Mouse (Mus musculus): ENCODE measurements around the gene Sell. TPM values are rescaled to one million over a fixed set of nuclear protein-coding genes. Genes with fewer than 3 reads are reported as not detected.

The Sell gene
- polyA plus RNA-seq, 1 experiment from 2014 or later = 0.08 TPM

DNA sequence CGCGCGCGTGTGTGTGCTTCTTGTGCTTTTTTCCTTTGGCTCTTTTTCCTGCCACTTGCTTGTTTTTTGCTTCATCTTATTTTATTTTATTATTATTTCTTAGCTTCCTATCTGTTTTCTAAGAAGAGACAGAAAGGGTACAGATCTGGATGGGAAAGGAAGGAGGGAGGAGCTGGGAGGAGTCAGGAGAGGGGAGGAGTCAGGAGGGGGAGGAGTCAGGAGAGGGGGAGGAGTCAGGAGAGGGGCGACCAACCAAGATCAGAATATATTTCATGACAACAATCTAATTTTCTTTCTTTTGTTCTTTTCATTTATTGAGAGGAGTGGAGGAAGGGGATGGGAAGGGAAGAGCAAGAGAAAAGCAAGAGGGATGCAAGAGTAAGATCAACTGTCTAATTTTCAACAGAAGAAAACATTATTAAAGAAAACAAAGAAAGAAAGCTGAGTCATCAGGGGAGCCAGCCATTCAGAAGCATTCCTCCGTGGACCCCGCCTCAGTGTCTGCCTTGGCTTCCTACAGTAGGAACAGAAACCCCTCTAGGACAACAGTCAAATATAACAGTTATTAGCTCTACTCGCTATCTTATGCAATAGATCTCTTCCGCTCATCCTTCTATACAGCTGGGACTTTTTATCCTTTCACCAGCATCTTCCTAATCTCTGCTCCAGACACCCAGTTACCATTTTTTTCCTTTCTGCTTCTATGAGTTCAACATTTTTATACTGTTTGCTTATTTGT, 49.0 kb downstream of the Sell start:
- no peak overlapping the region for H3K4me3 ChIP-seq (ENCODE audit: low read depth, low read length)

DNA sequence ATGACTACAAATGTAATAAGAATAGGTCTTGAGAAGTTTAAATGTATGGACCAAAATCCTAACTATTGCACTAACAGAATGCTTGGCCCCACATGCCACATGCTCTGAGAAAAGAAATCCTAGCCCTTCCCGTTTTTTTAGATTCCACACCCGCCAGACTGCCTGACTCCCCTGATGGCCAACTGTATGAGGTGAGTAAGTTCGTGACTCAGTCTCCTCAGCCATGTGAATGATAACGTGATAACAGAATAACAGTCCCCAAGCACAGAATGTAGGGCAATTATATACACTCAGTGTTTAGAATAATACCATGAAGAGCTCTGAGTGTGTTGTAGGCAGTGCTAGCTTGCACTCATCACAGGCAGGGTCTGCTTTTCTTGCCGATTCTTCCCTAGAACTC, 52.5 kb downstream of the Sell start:
- DNase-seq (ENCODE audit: low spot score) (no peak), ATAC-seq (ENCODE audit: low FRiP score, low TSS enrichment) (no peak)
- 76% methylated on average over 5 of the region's 5 CpGs for WGBS
- Histone ChIP-seq H3K4me1 (replicated peaks; ENCODE audit: control insufficient read depth, insufficient read depth) (no peaks in the 10 kb centered on the region), H3K36me3 (ENCODE audit: control insufficient read depth, insufficient read depth, low read length) (no peaks in the 10 kb centered on the region), H3K4me2 (replicated peaks; ENCODE audit: low read depth) (no peak overlapping the region), H3K9ac (ENCODE audit: low read length) (no peak overlapping the region), H3K27me3 (ENCODE audit: control insufficient read depth, insufficient read depth, low read length) (no peaks in the 10 kb centered on the region), H3K4me3 (ENCODE audit: low read depth, low read length) (no peak overlapping the region), H3K27ac (replicated peaks) (no peak overlapping the region), H3K9me3 (ENCODE audit: control insufficient read depth, low read length) (no peaks in the 10 kb centered on the region)
- TF ChIP-seq CTCF (IDR thresholded peaks at IDR 0.05; ENCODE audit: low read depth) = no peak
- TF ChIP-seq EP300 (optimal IDR thresholded peaks at IDR 0.05) = no peak

More for the DNA sequence above, 49.0 kb downstream of the Sell start:
- ATAC-seq (ENCODE audit: low FRiP score, low TSS enrichment) = no peak
- H3K27me3 ChIP-seq (ENCODE audit: control insufficient read depth, insufficient read depth, low read length) = no peaks in the 10 kb centered on the region
- no peak overlapping the region for H3K27ac ChIP-seq (replicated peaks)
- H3K4me1 ChIP-seq (replicated peaks; ENCODE audit: control insufficient read depth, insufficient read depth) = no peaks in the 10 kb centered on the region
- no peak for DNase-seq (ENCODE audit: low spot score)
- H3K36me3 ChIP-seq (ENCODE audit: control insufficient read depth, insufficient read depth, low read length) = no peaks in the 10 kb centered on the region
- H3K9ac ChIP-seq (ENCODE audit: low read length) = no peak overlapping the region
- no peak overlapping the region for H3K4me2 ChIP-seq (replicated peaks; ENCODE audit: low read depth)
- TF ChIP-seq EP300 (optimal IDR thresholded peaks at IDR 0.05) (no peak), CTCF (IDR thresholded peaks at IDR 0.05; ENCODE audit: low read depth) (no peak)
- no peaks in the 10 kb centered on the region for H3K9me3 ChIP-seq (ENCODE audit: control insufficient read depth, low read length)
- 95% methylated on average over 9 of the region's 9 CpGs for WGBS

DNA sequence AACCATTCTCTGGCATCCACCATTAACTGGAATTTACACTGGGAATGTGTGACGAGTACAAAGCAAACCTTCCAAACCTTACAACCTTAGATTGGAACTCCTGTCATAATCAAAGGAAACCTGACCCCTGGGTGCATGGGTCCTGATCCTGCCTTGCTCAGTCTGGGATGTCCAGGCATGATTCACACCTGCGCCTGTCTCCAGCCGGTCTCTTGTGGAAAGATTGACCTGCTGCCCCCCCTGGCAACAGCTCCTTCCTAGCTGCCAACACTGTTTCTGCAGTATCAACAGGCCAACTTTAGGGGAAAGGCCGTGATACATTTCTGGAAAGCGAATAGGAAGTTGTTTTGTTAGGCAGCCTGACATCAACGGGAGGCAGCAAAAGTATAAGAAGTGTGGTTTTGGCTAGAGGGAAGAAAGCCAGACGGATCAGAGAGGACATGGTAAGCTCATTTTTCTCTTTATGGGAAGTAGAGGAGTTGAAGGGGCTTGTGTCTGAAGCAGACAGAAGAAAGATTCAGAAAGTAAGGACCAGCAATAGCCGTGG, 53.2 kb downstream of the Sell start, which contains the start of gene Selp:
TSS of gene Selp (plus strand) at position 318 of the 547 bp plus-strand sequence.
- H3K9me3 ChIP-seq (ENCODE audit: control insufficient read depth, low read length) = no peaks in the 10 kb centered on the region
- H3K36me3 ChIP-seq (ENCODE audit: control insufficient read depth, insufficient read depth, low read length) = no peaks in the 10 kb centered on the region
- H3K27ac ChIP-seq (replicated peaks) = no peak within 1 kb of the TSS
- H3K4me2 ChIP-seq (replicated peaks; ENCODE audit: low read depth) = no peak within 1 kb of the TSS
- 52% methylated on average over 8 of the region's 8 CpGs for WGBS
- no peak within 1 kb of the TSS for H3K9ac ChIP-seq (ENCODE audit: low read length)
- no peak for DNase-seq (ENCODE audit: low spot score)
- TF ChIP-seq CTCF (IDR thresholded peaks at IDR 0.05; ENCODE audit: low read depth) = no peak
- no peak for TF ChIP-seq EP300 (optimal IDR thresholded peaks at IDR 0.05)
- H3K27me3 ChIP-seq (ENCODE audit: control insufficient read depth, insufficient read depth, low read length) = no peaks in the 10 kb centered on the region
- no peak for ATAC-seq (ENCODE audit: low FRiP score, low TSS enrichment)
- no peaks in the 10 kb centered on the region for H3K4me1 ChIP-seq (replicated peaks; ENCODE audit: control insufficient read depth, insufficient read depth)
- H3K4me3 ChIP-seq (ENCODE audit: low read depth, low read length) = no peak within 1 kb of the TSS

DNA sequence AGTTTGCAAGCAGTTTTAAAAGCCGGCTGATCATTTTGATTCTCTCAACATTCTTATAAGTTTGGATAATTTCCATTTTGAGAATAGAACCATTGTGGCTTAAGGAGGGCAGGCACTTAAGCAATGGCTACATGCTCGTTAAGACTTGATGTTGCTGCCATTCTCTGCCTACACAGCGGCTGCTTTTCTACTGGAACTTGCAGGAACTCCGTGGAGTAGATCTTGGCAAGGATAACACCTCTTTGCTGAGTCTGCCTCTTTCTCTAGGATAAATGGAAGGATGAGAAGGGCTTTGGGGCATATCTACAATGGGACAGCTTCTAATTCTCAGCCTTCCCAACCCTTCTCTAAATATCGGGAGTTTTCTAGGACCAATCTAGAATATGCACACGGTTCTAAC, 53.9 kb downstream of the Sell start:
- no peak for ATAC-seq (ENCODE audit: low FRiP score, low TSS enrichment)
- TF ChIP-seq CTCF (IDR thresholded peaks at IDR 0.05; ENCODE audit: low read depth) (no peak), EP300 (optimal IDR thresholded peaks at IDR 0.05) (no peak)
- Histone ChIP-seq H3K4me3 (ENCODE audit: low read depth, low read length) (no peak overlapping the region), H3K9ac (ENCODE audit: low read length) (no peak overlapping the region), H3K36me3 (ENCODE audit: control insufficient read depth, insufficient read depth, low read length) (no peaks in the 10 kb centered on the region), H3K4me1 (replicated peaks; ENCODE audit: control insufficient read depth, insufficient read depth) (no peaks in the 10 kb centered on the region), H3K9me3 (ENCODE audit: control insufficient read depth, low read length) (no peaks in the 10 kb centered on the region), H3K27me3 (ENCODE audit: control insufficient read depth, insufficient read depth, low read length) (no peaks in the 10 kb centered on the region), H3K4me2 (replicated peaks; ENCODE audit: low read depth) (no peak overlapping the region), H3K27ac (replicated peaks) (no peak overlapping the region)
- WGBS = 82% methylated on average over 6 of the region's 6 CpGs
- DNase-seq (ENCODE audit: low spot score) = no peak

DNA sequence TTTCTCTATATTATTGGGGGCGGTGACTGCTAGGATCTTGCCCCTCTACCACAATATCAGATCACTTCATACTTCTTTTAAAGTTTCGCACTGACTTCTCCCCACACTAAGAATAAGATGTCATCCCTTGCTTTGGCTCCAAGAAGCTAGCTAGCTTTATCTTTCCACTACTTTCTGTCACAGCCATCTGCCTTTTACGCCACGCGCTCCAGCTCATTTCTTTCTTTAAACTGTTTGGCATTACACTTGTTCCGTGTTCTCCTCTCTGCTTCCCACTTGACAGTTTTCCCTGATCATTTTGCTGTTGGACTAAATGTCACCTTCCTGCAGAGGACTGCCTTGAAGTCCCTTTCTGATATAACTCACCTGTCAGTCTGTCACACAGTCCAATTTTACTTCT, 56.1 kb downstream of the Sell start:
- Histone ChIP-seq H3K9me3 (ENCODE audit: control insufficient read depth, low read length) (no peaks in the 10 kb centered on the region), H3K4me3 (ENCODE audit: low read depth, low read length) (no peak overlapping the region), H3K9ac (ENCODE audit: low read length) (no peak overlapping the region), H3K36me3 (ENCODE audit: control insufficient read depth, insufficient read depth, low read length) (no peaks in the 10 kb centered on the region), H3K27ac (replicated peaks) (no peak overlapping the region), H3K4me1 (replicated peaks; ENCODE audit: control insufficient read depth, insufficient read depth) (no peaks in the 10 kb centered on the region), H3K27me3 (ENCODE audit: control insufficient read depth, insufficient read depth, low read length) (no peaks in the 10 kb centered on the region), H3K4me2 (replicated peaks; ENCODE audit: low read depth) (no peak overlapping the region)
- TF ChIP-seq EP300 (optimal IDR thresholded peaks at IDR 0.05) (no peak), CTCF (IDR thresholded peaks at IDR 0.05; ENCODE audit: low read depth) (no peak)
- DNase-seq (ENCODE audit: low spot score) = no peak
- ATAC-seq (ENCODE audit: low FRiP score, low TSS enrichment) = no peak
- WGBS = 87% methylated on average over 6 of the region's 6 CpGs
